Mouse (Mus musculus) bone marrow macrophage, adult 2 months (primary cell): ENCODE results near the gene Frmd4b.

Source experiments
- CTCF ChIP-seq: IDR thresholded peaks from 2 replicates; pipeline ENCODE4 v1.5.1; 2012; ENCODE audit warnings: low read depth, mild to moderate bottlenecking, low read length, moderate library complexity
- POLR2A ChIP-seq: IDR thresholded peaks from 2 replicates; pipeline ENCODE4 v1.6.1; 2012; ENCODE audit warnings: mild to moderate bottlenecking, low read depth, low read length, borderline replicate concordance

DNA sequence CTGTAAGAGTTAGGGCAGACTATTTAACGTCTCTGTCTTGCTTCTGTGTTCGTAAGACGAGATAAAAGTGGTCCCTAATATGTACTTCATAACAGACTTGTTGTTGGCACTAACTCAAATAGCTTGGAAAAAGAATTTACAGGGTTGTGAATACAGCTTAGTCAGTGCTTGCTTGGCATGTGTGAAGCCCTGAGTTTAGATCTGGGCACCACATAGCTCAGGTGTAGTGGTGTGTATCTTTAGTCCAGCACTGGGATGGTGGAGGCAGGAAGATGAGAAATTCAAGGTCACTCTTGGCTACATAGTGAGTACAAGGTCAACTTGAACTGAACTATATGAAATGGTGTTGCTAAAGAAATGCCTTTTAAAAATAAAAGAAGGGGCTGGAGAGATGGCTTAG, 320.2 kb downstream of the Frmd4b start:
- TF ChIP-seq CTCF, result no peak
- TF ChIP-seq POLR2A, result no peak
